In the genomic region with DNA sequence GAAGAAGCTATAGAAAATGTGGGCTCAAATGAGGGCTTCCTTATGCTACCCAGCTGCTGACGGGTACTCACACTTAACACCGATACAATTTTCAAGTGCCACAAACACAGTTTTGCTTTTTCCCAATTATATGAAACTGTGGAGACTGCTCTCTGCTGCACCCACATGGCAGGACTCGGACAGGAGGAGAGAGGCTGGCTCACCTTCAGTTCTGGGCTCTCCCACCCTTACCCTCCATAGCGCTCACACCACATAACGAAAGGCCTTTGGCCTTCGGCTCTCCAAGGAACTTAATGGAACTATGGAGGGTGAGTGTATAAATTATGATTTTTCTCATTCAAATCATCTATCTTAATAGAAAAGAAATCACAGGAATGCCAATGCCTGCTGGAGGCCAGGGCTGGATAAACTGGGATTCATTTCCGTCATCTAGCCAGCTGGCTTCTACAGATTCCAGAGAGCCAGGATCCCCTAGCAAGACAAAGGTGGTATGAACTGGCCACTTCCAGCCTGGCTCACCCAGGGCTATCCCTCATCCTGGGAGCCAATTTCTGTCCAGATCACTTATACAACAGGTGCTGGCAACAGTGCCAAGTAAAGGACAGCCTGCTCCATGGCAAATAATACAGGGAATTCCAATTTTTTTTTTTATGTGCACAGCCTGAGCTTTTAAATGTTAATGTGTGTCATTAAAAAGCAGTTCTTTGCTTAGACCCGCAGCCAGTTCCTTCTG, we compare ENCODE assay signal across 15 mouse cellular contexts. TPM values are rescaled to one million over a fixed set of nuclear protein-coding genes. Genes with fewer than 3 reads are reported as not detected.
DNase-seq lines count a peak whose midpoint lies in the region; TF ChIP-seq lines count a peak whose summit lies in the region.
"Had no signal": no experiment of that assay in that cellular context is flagged by ENCODE, and none has a peak within 500 bp of the region (broad histone marks: within the 10 kb centered on the region; RNA-seq: fewer than 3 reads in every experiment).

No protein-coding gene starts in this region.

- no peak for TF ChIP-seq POLR2A in heart, adult 2 months (IDR thresholded peaks at IDR 0.05; ENCODE audit: insufficient read depth, low read depth, low read length)

- H3K4me1 ChIP-seq in heart, adult 2 months (ENCODE audit: control insufficient read depth, insufficient read depth, low read length): no peaks in the 10 kb centered on the region

- H3K4me3 ChIP-seq in heart, adult 2 months: no peak overlapping the region
- H3K4me3 ChIP-seq in layer of hippocampus, adult 2 months: no peak overlapping the region
- H3K4me3 ChIP-seq: limb, embryonic 15.5 days; neural tube, embryonic 13.5 days had no signal

- no peaks in the 10 kb centered on the region for H3K79me2 ChIP-seq in heart, adult 2 months (replicated peaks; ENCODE audit: control insufficient read depth, insufficient read depth, low read length)

- no peak overlapping the region for H3K27ac ChIP-seq in heart, adult 2 months
- no peak overlapping the region; the same call in 1 of the 2 replicates for H3K27ac ChIP-seq in layer of hippocampus, adult 2 months
- H3K27ac ChIP-seq: limb, embryonic 15.5 days; neural tube, embryonic 13.5 days had no signal

- H3K27me3 ChIP-seq in heart, adult 2 months (ENCODE audit: control insufficient read depth, insufficient read depth, low read length): no peaks in the 10 kb centered on the region
- H3K27me3 ChIP-seq: limb, embryonic 15.5 days had no signal

- H3K36me3 ChIP-seq in heart, adult 2 months (ENCODE audit: control insufficient read depth, insufficient read depth, low read length): no peaks in the 10 kb centered on the region
- H3K36me3 ChIP-seq: G1E had no signal

- WGBS in heart, adult 2 months: 92% methylated on average over 8 of the region's 8 CpGs

- TF ChIP-seq EP300 in heart, adult 2 months (IDR thresholded peaks at IDR 0.05; ENCODE audit: insufficient read depth, low read depth, low read length): no peak

- intact Hi-C loops in heart, adult 2 months (cut with DNase I): no loop called here
- intact Hi-C loops in heart, postnatal 25 days (cut with DNase I): no loop called here

- no peak overlapping the region for H3K9ac ChIP-seq in heart, adult 2 months (ENCODE audit: low read depth, low read length)
- H3K9ac ChIP-seq: limb, embryonic 15.5 days; neural tube, embryonic 13.5 days had no signal

- 0 out of 2 replicates have a peak, but pooled peaks have one; percentile 3 for TF ChIP-seq CTCF in heart, adult 2 months (IDR thresholded peaks at IDR 0.05)
- TF ChIP-seq CTCF in layer of hippocampus, adult 2 months (conservative IDR thresholded peaks at IDR 0.05): peak; percentile 53

- DNase-seq in heart, adult 2 months: no peak
- no peak for DNase-seq in heart, postnatal 25 days (ENCODE audit: low spot score)
- DNase-seq in layer of hippocampus, adult 2 months (ENCODE audit: low spot score in 2 of 2): no peak
- no peak for DNase-seq in layer of hippocampus, postnatal 36 days
- DNase-seq in cerebellum, adult 11-12 months: peak; percentile 71
- peak; percentile 50 to 51 for DNase-seq in cerebellum, postnatal 36 days
- no peak for DNase-seq in T-cell, adult 2 months (ENCODE audit: low spot score)
- DNase-seq: adrenal gland, postnatal 25 days; gastrocnemius, postnatal 36 days; lung, adult 2 months; spleen, adult 18-20 months; thymus, postnatal 4 days had no signal

RNA-seq across cellular contexts. Expression of a gene that starts 36.7 kb away (rescaled TPM):
- 10 to 100 TPM; 36.6 to 45.8 TPM for total RNA-seq in heart, adult 2 months (2021)
- 24.2 and 43.5 TPM in 2 replicates for polyA plus RNA-seq in heart, adult 2 months (2012; rRNA removed)
- total RNA-seq in heart, postnatal 25 days (2021): 10 to 100 TPM; 36.9 to 40.7 TPM
- 10 to 100 TPM; 19.9 to 24.5 TPM for total RNA-seq in layer of hippocampus, adult 2 months (2021)
- 10 to 100 TPM; 23.5 to 25.5 TPM for total RNA-seq in layer of hippocampus, postnatal 36 days (2021)
- total RNA-seq: G1E had no signal
- polyA plus RNA-seq: G1E had no signal

RNA-seq across cellular contexts. Expression of a gene that starts 36.7 kb away (rescaled TPM):
- 1 to 10 TPM; 1.4 to 1.7 TPM for total RNA-seq in heart, adult 2 months (2021)
- 0.61 and 0.85 TPM in 2 replicates for polyA plus RNA-seq in heart, adult 2 months (2012; rRNA removed)
- total RNA-seq in heart, postnatal 25 days (2021): 1 to 10 TPM; 1.5 to 2.7 TPM
- total RNA-seq in layer of hippocampus, adult 2 months (2021): 1 to 10 TPM; 6.2 to 7.3 TPM
- total RNA-seq in layer of hippocampus, postnatal 36 days (2021): 10 to 100 TPM in 1 of 2 experiments, 1 to 10 TPM in 1; 4.9 to 10.1 TPM
- polyA plus RNA-seq: G1E had no signal

Comparison
In these comparisons a context has a peak if more than half of its experiments do, and no peak if none do; other contexts are left out.
1. DNase-seq: peak in cerebellum, adult 11-12 months (single experiment) and cerebellum, postnatal 36 days (2 of 2); none in heart, adult 2 months (0 of 2), heart, postnatal 25 days (single experiment), layer of hippocampus, adult 2 months (0 of 2), layer of hippocampus, postnatal 36 days (0 of 2) and T-cell, adult 2 months (single experiment).